Mouse (Mus musculus) G1E (cell line): Measurements from ENCODE around the gene Micu2.

Source experiments
- CTCF ChIP-seq: IDR thresholded peaks from 2 replicates; pipeline ENCODE4 v1.5.1; 2012; ENCODE audit warnings: low read depth, low read length, inconsistent platforms, mixed read lengths
- TAL1 ChIP-seq: conservative IDR thresholded peaks from 2 replicates; pipeline ENCODE4 v1.6.1; 2012; ENCODE audit warnings: low read depth, low read length, inconsistent platforms, mixed read lengths

DNA sequence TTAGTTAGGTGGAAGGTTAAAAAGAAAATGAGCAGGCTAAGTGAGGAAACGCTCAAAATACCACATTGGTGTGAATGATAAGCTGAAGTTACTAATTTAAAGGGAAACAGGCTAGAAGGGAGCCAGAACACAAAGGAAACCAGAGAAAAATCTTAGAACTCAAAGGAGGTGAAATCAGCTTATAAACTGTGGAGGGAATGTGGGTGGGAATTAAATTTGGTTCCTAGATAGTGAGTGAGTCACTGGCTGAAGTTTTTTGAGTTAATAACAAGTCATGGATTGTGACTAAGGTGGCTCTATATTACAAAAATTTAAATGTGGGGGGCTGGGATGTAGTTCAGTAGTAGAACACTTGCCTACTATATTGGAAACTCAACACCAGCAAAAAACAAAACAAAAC is 1.6 kb downstream of the Micu2 start:
- no peak for TF ChIP-seq TAL1
- TF ChIP-seq CTCF: no peak
